Mouse (Mus musculus) kidney, embryonic 15.5 days (tissue): Measurements from ENCODE around the gene Mocs3. TPM values are rescaled to one million over a fixed set of nuclear protein-coding genes. Genes with fewer than 3 reads are reported as not detected.

Experiments
- ATAC-seq: fragments of 200-750 bp; cut with Nextera tagmentation; replicated peaks from 2 replicates; pipeline ENCODE4 v1.8.0; 2017; ENCODE audit warnings: moderate TSS enrichment; ENCODE audit not compliant: low FRiP score
- H3K27ac ChIP-seq: fragments of 300-500 bp; sonication (generic); 2 replicates; pipeline ENCODE4 v1.5.1; 2015; ENCODE audit warnings: mild to moderate bottlenecking, inconsistent platforms
- H3K27me3 ChIP-seq: fragments of 300-500 bp; sonication (generic); 2 replicates; pipeline ENCODE4 v1.6.1; 2015; ENCODE audit warnings: inconsistent platforms
- H3K36me3 ChIP-seq: fragments of 300-500 bp; sonication (generic); 2 replicates; pipeline ENCODE4 v1.6.1; 2015; ENCODE audit warnings: inconsistent platforms
- H3K4me1 ChIP-seq: fragments of 300-500 bp; sonication (generic); 2 replicates; pipeline ENCODE4 v1.6.1; 2015; ENCODE audit warnings: inconsistent platforms
- H3K4me2 ChIP-seq: fragments of 300-500 bp; sonication (generic); 2 replicates; pipeline ENCODE4 v1.6.1; 2015; ENCODE audit warnings: moderate library complexity, mild to moderate bottlenecking, inconsistent platforms
- H3K4me3 ChIP-seq: fragments of 300-500 bp; sonication (generic); replicated peaks from 2 replicates; pipeline ENCODE4 v1.5.1; 2015; ENCODE audit warnings: mild to moderate bottlenecking, inconsistent platforms
- H3K9ac ChIP-seq: fragments of 300-500 bp; sonication (generic); 2 replicates; pipeline ENCODE4 v1.6.1; 2015; ENCODE audit warnings: mild to moderate bottlenecking, inconsistent platforms
- H3K9me3 ChIP-seq: fragments of 300-500 bp; sonication (generic); replicated peaks from 2 replicates; pipeline ENCODE4 v1.6.1; 2016; ENCODE audit warnings: inconsistent platforms
- WGBS: fragments of 180-500 bp; shearing (Covaris S2); methylation state at CpG from one replicate; pipeline ENCODE4 v1.1.7; 2015; ENCODE audit warnings: mixed read lengths; 5-methylcytosine and 5-hydroxymethylcytosine counted together
- polyA plus RNA-seq: library from polyadenylated mRNA; unstranded; fragments of >200 nt; fragmentation: Nextera tagmentation; extraction: Ambion mirVana; gene quantifications from 2 replicates; pipeline ENCODE4 v1.2.1, GENCODE M21; 2015

The Mocs3 gene
- polyA plus RNA-seq = 6.3 and 6.9 TPM in 2 replicates

DNA sequence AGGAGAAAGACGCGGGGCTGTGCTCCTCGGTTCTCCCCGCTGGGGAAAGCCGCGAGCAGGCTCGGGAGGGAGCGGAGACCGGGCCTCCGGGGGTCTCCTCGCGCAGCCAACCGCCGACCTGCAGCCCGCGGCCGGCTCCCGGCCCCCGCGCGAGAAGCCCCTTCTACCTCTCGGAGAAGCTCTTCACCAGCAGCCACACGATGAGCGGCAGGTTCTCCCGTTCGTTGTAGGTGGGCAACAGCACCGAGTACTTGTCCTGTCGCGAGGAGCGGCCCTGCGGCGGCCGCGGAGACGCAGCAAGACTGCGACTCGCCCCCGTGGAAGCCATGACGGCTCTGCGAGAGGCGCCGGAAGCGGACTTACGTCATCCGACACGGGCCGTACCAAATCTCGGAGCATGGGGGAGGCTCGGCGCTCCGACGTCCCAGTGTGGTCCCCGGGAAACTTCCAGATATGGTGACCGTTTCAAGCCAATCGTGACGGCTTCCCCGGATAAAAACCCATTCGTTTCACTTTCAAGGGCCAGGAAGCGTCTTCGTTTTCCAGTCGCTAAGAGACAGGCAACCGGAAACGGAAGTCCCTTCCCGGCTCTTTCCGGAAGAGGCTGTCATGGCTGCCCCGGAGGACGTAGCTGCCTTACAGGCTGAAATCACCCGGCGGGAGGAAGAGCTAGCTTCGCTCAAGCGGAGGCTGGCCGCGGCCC lies at the start of gene Mocs3, which contains the start of the genes Gm20716 and Dpm1:
Mocs3 (plus strand) TSS at position 597 of the 703 bp plus-strand sequence.
Gm20716 (minus strand) TSS at position 339 of the 703 bp plus-strand sequence.
Dpm1 (minus strand) TSS at position 566 of the 703 bp plus-strand sequence.
- Histone ChIP-seq H3K9me3 (no peaks in the 10 kb centered on the region), H3K27ac (peak within 1 kb of the TSS; percentile 98), H3K4me1 (peaks cover 39% of the 10 kb centered on the region), H3K36me3 (peaks cover 45% of the 10 kb centered on the region), H3K27me3 (no peaks in the 10 kb centered on the region), H3K4me3 (peak within 1 kb of the TSS; percentile 68), H3K9ac (peak within 1 kb of the TSS; percentile 78), H3K4me2 (peak within 1 kb of the TSS; percentile 99)
- peak; percentile 85 for ATAC-seq
- under 1% methylated on average over 73 of the region's 73 CpGs for WGBS

DNA sequence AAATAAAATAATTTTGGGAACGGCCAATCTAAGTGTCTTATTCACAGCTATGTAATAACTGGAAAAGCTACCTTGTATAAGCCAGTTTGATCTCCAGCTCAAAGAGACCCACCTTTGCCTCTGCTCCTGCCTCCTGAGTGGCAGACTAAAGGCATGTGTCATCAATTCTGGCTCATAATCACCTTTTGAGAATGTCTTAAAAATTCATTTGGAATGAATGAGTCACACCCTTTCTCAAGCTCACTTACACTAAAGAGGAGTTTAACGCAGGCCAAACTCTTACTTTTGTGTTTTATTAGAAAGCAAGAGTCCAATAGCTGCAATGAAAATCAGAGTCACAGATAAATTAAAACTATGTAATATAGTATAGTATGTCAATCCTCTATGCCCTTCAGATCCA lies 38.6 kb upstream of the Mocs3 start:
- no peak for ATAC-seq
- WGBS = 93% methylated on average over 2 of the region's 2 CpGs
- no peaks in the 10 kb centered on the region for H3K27me3 ChIP-seq

DNA sequence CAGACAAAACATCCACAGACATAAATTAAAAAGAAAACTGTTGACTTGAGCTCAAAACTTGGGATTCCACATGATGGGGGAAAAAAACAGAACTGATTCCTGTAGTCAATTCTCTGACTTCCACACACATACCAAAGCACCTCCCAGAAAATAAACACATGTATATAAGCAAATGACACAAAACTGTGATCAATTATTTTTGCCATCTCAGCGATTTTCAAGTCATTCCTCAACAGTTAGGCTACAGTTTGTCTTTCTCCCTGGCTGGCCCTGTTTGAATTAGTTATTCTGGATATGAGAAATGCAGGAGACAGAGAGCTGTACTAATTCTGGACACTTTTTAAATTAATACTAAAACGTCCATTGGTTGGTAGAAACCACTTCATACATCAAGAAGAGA lies 36.7 kb upstream of the Mocs3 start:
- Histone ChIP-seq H3K27me3 (no peaks in the 10 kb centered on the region), H3K9ac (no peak overlapping the region), H3K27ac (no peak overlapping the region), H3K4me3 (no peak overlapping the region), H3K4me1 (peaks cover 60% of the 10 kb centered on the region), H3K9me3 (no peaks in the 10 kb centered on the region), H3K36me3 (peaks cover 58% of the 10 kb centered on the region), H3K4me2 (no peak overlapping the region)
- ATAC-seq = no peak
- 77% methylated on average over 2 of the region's 2 CpGs for WGBS

More for the DNA sequence above, 38.6 kb upstream of the Mocs3 start:
- Histone ChIP-seq H3K4me2 (no peak overlapping the region), H3K9ac (no peak overlapping the region), H3K4me1 (peaks cover 48% of the 10 kb centered on the region), H3K4me3 (no peak overlapping the region), H3K27ac (no peak overlapping the region), H3K36me3 (peaks cover 61% of the 10 kb centered on the region), H3K9me3 (no peaks in the 10 kb centered on the region)

DNA sequence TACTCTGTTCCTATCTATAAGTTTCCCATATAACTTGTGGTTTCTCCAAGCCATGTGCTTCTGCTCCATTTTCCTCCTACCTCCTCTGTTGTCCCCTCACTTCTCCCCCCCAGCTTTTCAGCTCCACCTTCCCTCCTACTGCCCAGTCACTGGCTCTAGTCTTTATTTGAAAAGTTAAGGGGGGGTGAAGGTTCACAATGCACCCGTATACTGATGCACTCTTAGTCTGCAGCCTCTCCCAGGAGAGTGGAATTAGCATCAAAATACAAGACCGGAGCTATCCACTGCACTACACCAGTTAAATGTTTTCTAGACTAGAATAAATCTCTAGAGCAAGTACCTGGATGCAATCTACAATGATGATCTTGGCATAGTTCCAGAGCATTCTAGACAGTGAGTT lies 34.7 kb upstream of the Mocs3 start:
- Histone ChIP-seq H3K9ac (no peak overlapping the region), H3K4me1 (peaks cover 68% of the 10 kb centered on the region), H3K27ac (no peak overlapping the region), H3K4me2 (no peak overlapping the region), H3K27me3 (no peaks in the 10 kb centered on the region), H3K36me3 (peaks cover 55% of the 10 kb centered on the region), H3K9me3 (no peaks in the 10 kb centered on the region), H3K4me3 (no peak overlapping the region)
- WGBS = 54% methylated on average over 2 of the region's 2 CpGs
- no peak for ATAC-seq

- no peaks in the 10 kb centered on the region for H3K27me3 ChIP-seq
- H3K36me3 ChIP-seq = peaks cover 57% of the 10 kb centered on the region
- 85% methylated on average over 1 of the region's 1 CpGs for WGBS
Measured at GRCm38 (mm10) chr2:168198421-168198820, 32.0 kb upstream of the Mocs3 start.

GRCm38 (mm10) chr2:168199476-168199875 lies 30.9 kb upstream of the Mocs3 start:
- Histone ChIP-seq H3K27me3 (no peaks in the 10 kb centered on the region), H3K27ac (peak overlapping the region; percentile 16; the same call in 1 of the 2 replicates), H3K9ac (0 out of 2 replicates have a peak overlapping the region, but pooled peaks have one; percentile 4), H3K9me3 (no peaks in the 10 kb centered on the region), H3K4me3 (no peak overlapping the region), H3K4me1 (peaks cover 66% of the 10 kb centered on the region), H3K4me2 (peak overlapping the region; percentile 25; the same call in 1 of the 2 replicates), H3K36me3 (peaks cover 65% of the 10 kb centered on the region)
- WGBS = 83% methylated on average over 4 of the region's 4 CpGs
- ATAC-seq = no peak

More at GRCm38 (mm10) chr2:168198421-168198820, 32.0 kb upstream of the Mocs3 start:
- Histone ChIP-seq H3K4me2 (no peak overlapping the region), H3K9ac (no peak overlapping the region), H3K4me3 (no peak overlapping the region), H3K4me1 (peaks cover 61% of the 10 kb centered on the region), H3K9me3 (no peaks in the 10 kb centered on the region), H3K27ac (no peak overlapping the region)
- ATAC-seq = no peak

DNA sequence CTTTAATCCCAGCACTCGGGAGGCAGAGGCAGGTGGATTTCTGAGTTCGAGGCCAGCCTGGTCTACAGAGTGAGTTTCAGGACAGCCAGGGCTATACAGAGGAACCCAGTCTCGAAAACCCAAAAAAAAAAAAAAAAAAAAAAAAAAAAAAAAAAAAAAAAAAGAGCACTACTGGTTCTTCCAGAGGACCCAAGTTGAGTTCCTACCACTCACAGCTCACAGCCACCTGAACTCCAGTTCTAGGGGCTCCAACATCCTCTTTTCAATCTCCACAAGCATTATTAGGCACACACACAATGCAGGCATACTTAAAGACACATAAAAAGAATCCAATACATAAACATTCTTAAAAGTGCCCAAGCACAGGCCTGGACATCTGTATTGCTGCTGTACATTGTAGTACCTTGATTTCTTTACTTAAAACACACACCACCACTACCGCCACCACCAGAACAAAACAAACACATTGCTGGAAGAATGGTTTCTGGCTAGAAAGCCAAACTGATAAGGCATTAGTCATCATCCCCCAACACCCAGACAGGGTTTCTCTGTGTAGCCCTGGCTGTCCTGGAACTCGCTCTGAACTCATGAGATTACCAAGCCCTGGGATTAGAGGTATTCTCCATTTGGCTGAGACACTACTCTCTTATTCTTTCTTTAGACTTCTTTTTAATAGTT lies 30.3 kb upstream of the Mocs3 start:
- H3K4me1 ChIP-seq = peaks cover 67% of the 10 kb centered on the region
- H3K4me2 ChIP-seq = no peak overlapping the region
- WGBS = 84% methylated on average over 4 of the region's 5 CpGs
- ATAC-seq = no peak
- H3K36me3 ChIP-seq = peaks cover 66% of the 10 kb centered on the region
- H3K27me3 ChIP-seq = no peaks in the 10 kb centered on the region
- no peak overlapping the region for H3K27ac ChIP-seq
- no peak overlapping the region for H3K9ac ChIP-seq
- H3K4me3 ChIP-seq = no peak overlapping the region
- H3K9me3 ChIP-seq = no peaks in the 10 kb centered on the region

- H3K27ac ChIP-seq = no peak overlapping the region
- peaks cover 36% of the 10 kb centered on the region for H3K4me1 ChIP-seq
- ATAC-seq = no peak
- H3K9me3 ChIP-seq = no peaks in the 10 kb centered on the region
- H3K9ac ChIP-seq = 0 out of 2 replicates have a peak overlapping the region, but pooled peaks have one; percentile 5
- no peaks in the 10 kb centered on the region for H3K27me3 ChIP-seq
- H3K4me2 ChIP-seq = peak overlapping the region; percentile 65
- H3K4me3 ChIP-seq = peak overlapping the region; percentile 100
- 78% methylated on average over 8 of the region's 8 CpGs for WGBS
- H3K36me3 ChIP-seq = peaks cover 54% of the 10 kb centered on the region
Measured at GRCm38 (mm10) chr2:168204476-168204999, 25.9 kb upstream of the Mocs3 start.

DNA sequence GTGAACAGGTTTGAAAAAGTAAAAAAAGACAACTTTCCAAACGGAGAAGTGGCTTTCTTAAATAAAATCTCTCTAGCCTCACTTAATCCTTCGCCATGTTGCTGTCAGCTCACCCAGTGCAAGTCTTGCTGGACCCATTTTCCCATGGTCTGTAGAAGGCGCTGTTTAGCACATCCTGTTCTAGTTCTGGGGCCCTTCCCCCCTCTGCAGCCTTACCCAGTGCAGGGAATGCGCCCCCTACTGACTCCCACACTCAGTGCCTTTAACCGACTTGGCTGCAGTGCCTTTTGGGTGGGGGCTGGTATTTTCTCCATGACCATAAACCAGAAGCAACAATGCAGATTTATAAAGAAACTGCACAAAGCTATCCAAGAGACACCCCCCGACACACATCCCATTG lies 25.2 kb upstream of the Mocs3 start:
- 4% methylated on average over 6 of the region's 6 CpGs for WGBS
- H3K9me3 ChIP-seq = no peaks in the 10 kb centered on the region
- peak; percentile 46 for ATAC-seq

DNA sequence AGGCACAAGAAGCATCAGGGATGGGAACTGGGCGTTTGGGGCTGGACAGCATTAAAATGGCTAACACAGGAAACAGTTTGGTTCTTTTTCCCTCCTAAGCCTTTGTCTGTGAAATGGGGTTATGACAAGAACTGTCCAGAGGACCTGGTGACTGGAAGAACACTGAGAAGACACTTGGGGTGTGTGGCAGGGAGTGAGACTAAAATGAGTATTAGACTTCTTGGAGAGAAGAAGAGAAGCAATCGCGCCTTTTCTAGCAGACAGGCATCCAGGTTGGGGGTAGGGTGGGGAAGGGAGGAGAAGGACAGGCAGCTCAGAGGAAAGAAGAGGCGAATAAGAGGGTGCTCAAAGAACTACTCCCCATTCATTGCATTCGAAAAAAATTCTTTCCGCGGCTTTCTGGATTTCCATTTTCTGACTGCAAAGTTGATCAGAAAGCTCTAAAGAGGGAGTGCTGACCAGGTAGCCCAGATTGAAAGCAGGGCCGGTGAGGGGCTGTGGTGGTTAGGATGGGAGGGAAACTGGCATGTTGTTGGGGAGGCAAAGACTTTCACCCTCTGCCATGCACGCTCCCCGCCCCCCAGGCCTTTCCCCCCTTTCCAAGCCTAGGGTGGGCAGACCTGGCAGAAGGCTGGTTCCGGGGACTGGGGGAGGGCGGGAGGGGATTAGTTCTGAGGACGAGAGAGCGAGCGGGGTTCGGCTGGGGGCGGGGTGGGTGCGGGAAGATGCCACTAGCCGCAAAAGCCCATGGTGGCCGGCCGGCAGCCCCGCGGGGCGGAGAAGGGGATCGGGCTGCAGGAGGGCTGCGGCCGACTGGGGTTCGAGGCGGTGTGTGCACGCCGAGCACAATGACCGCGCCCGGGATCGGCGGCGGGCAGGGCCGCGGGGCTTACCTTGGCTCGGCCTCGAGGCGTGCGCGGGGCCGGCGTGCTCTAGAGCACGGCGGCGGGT lies 24.5 kb upstream of the Mocs3 start:
- Histone ChIP-seq H3K36me3 (peaks cover 59% of the 10 kb centered on the region), H3K27me3 (no peaks in the 10 kb centered on the region), H3K27ac (peak overlapping the region; percentile 99), H3K9ac (peak overlapping the region; percentile 100), H3K4me1 (peaks cover 24% of the 10 kb centered on the region), H3K4me3 (peak overlapping the region; percentile 100), H3K9me3 (no peaks in the 10 kb centered on the region), H3K4me2 (peak overlapping the region; percentile 65)
- ATAC-seq = peak; percentile 16; the same call in 1 of the 2 replicates
- WGBS = under 1% methylated on average over 45 of the region's 49 CpGs

More for the DNA sequence above, 25.2 kb upstream of the Mocs3 start:
- Histone ChIP-seq H3K9ac (peak overlapping the region; percentile 100), H3K4me2 (peak overlapping the region; percentile 65), H3K27me3 (no peaks in the 10 kb centered on the region), H3K4me1 (peaks cover 30% of the 10 kb centered on the region), H3K36me3 (peaks cover 59% of the 10 kb centered on the region), H3K4me3 (peak overlapping the region; percentile 100), H3K27ac (peak overlapping the region; percentile 99)
